ENCODE assay signal across 17 mouse cellular contexts in genomic region chr9:71162858-71163740, GRCm38 (mm10). TPM values are rescaled to one million over a fixed set of nuclear protein-coding genes. Genes with fewer than 3 reads are reported as not detected.
DNase-seq lines count a peak whose midpoint lies in the region; ATAC-seq and TF ChIP-seq lines count a peak whose summit lies in the region.
"Had no signal": no experiment of that assay in that cellular context is flagged by ENCODE, and none has a peak within 500 bp of the region (broad histone marks: within the 10 kb centered on the region; RNA-seq: fewer than 3 reads in every experiment).

No protein-coding gene starts in this region.

- peak overlapping the region; percentile 70 for H3K9ac ChIP-seq in liver, embryonic 13.5 days
- H3K9ac ChIP-seq: kidney, embryonic 15.5 days; limb, embryonic 15.5 days; neural tube, embryonic 13.5 days had no signal

- peak; percentile 17; the same call in 1 of the 2 replicates for ATAC-seq in liver, embryonic 13.5 days (ENCODE audit: low read depth)
- ATAC-seq: hindbrain, postnatal 0 days had no signal

- TF ChIP-seq POLR2A in bone marrow macrophage, adult 2 months (IDR thresholded peaks at IDR 0.05; ENCODE audit: borderline replicate concordance, low read depth, low read length), result no peak

- peak; percentile 60 for DNase-seq in heart, adult 11 months
- DNase-seq in heart, adult 9 months (ENCODE audit: low spot score in 2 of 2), result no peak
- DNase-seq in liver, embryonic 13.5 days, result no peak
- peak; percentile 33 for DNase-seq in thymus, postnatal 25 days
- DNase-seq in embryo, embryonic 11 days, result no peak
- no peak for DNase-seq in B cell, adult 2 months
- no peak for DNase-seq in kidney, postnatal 36 days
- DNase-seq: cerebellum, adult 9-10 months; heart, adult 18-20 months; heart, postnatal 10 days; lung, postnatal 4 days had no signal

- peaks cover 54% of the 10 kb centered on the region for H3K4me1 ChIP-seq in bone marrow macrophage, adult 2 months (ENCODE audit: control insufficient read depth, insufficient read depth, low read length)
- H3K4me1 ChIP-seq in liver, embryonic 13.5 days (replicated peaks), result peaks cover 98% of the 10 kb centered on the region

- H3K4me2 ChIP-seq in liver, embryonic 13.5 days, result peak overlapping the region; percentile 60
- H3K4me2 ChIP-seq: kidney, embryonic 15.5 days; limb, embryonic 15.5 days; neural tube, embryonic 13.5 days had no signal

- TF ChIP-seq CTCF in bone marrow macrophage, adult 2 months (IDR thresholded peaks at IDR 0.05; ENCODE audit: low read depth, low read length), result no peak

- 28% methylated on average over 12 of the region's 12 CpGs for WGBS in liver, embryonic 13.5 days (ENCODE audit: insufficient replicate concordance)

- H3K9me3 ChIP-seq in liver, embryonic 13.5 days (replicated peaks), result no peaks in the 10 kb centered on the region
- H3K9me3 ChIP-seq: embryonic facial prominence, embryonic 10.5 days; kidney, embryonic 15.5 days; limb, embryonic 15.5 days; neural tube, embryonic 13.5 days had no signal

- H3K27me3 ChIP-seq in liver, embryonic 13.5 days, result no peaks in the 10 kb centered on the region
- H3K27me3 ChIP-seq: kidney, embryonic 15.5 days; limb, embryonic 15.5 days; neural tube, embryonic 13.5 days had no signal

- H3K36me3 ChIP-seq in liver, embryonic 13.5 days, result no peaks in the 10 kb centered on the region
- H3K36me3 ChIP-seq: embryonic facial prominence, embryonic 10.5 days; kidney, embryonic 15.5 days; limb, embryonic 15.5 days; neural tube, embryonic 13.5 days had no signal

- peak overlapping the region; percentile 13; the same call in 1 of the 2 replicates for H3K4me3 ChIP-seq in bone marrow macrophage, adult 2 months (ENCODE audit: insufficient read depth, low read length)
- peak overlapping the region; percentile 46 for H3K4me3 ChIP-seq in liver, embryonic 13.5 days (replicated peaks)
- H3K4me3 ChIP-seq: embryonic facial prominence, embryonic 10.5 days; kidney, embryonic 15.5 days; limb, embryonic 15.5 days; neural tube, embryonic 13.5 days had no signal

- H3K27ac ChIP-seq in bone marrow macrophage, adult 2 months (ENCODE audit: insufficient read depth, low read depth, low read length), result no peak overlapping the region
- H3K27ac ChIP-seq in liver, embryonic 13.5 days, result peak overlapping the region; percentile 99
- H3K27ac ChIP-seq: embryonic facial prominence, embryonic 10.5 days; hindbrain, postnatal 0 days; kidney, embryonic 15.5 days; limb, embryonic 15.5 days; neural tube, embryonic 13.5 days had no signal

RNA-seq across cellular contexts. Expression of gene Aqp9, which starts 5.4 kb away (rescaled TPM):
- 0.20 and 0.40 TPM in 2 replicates for polyA plus RNA-seq in bone marrow macrophage, adult 2 months (2012; ENCODE audit: insufficient read depth, insufficient read length, missing spikeins)
- polyA plus RNA-seq in liver, embryonic 13.5 days (2015; fragmentation: Nextera tagmentation; extraction: Ambion mirVana), result 8.3 and 9.3 TPM in 2 replicates
- polyA plus RNA-seq: embryonic facial prominence, embryonic 10.5 days had no signal

RNA-seq across cellular contexts. Expression of gene Aldh1a2, which starts 52.5 kb away (rescaled TPM):
- 0.24 TPM in 1 of 2 replicates, not detected in the other for polyA plus RNA-seq in bone marrow macrophage, adult 2 months (2012; ENCODE audit: insufficient read depth, insufficient read length, missing spikeins)
- polyA plus RNA-seq in liver, embryonic 13.5 days (2015; fragmentation: Nextera tagmentation; extraction: Ambion mirVana), result 2.0 and 2.8 TPM in 2 replicates

Comparison
In these comparisons a context has a peak if more than half of its experiments do, and no peak if none do; other contexts are left out.
1. DNase-seq: peak in heart, adult 11 months (single experiment) and thymus, postnatal 25 days (single experiment); none in heart, adult 9 months (0 of 2), liver, embryonic 13.5 days (single experiment), embryo, embryonic 11 days (single experiment), B cell, adult 2 months (0 of 2) and kidney, postnatal 36 days (0 of 2).